Mouse (Mus musculus) forebrain, embryonic 14.5 days (tissue): ENCODE results near the gene Gm11213. TPM values are rescaled to one million over a fixed set of nuclear protein-coding genes. Genes with fewer than 3 reads are reported as not detected.

Source experiments
- ATAC-seq: fragments of 200-750 bp; cut with Nextera tagmentation; 2 replicates; pipeline ENCODE4 v1.8.0; 2017; ENCODE audit warnings: mild to moderate bottlenecking, moderate library complexity
- DNase-seq: peaks from one replicate; pipeline ENCODE4 v3.0.0-alpha.2; 2015; ENCODE audit warnings: low spot score
- H3K27ac ChIP-seq: fragments of 300-500 bp; sonication (generic); 2 replicates; pipeline ENCODE4 v1.5.1; 2014; ENCODE audit warnings: low read depth, mild to moderate bottlenecking, control low read depth, low read length, moderate library complexity
- H3K27me3 ChIP-seq: fragments of 300-500 bp; sonication (generic); replicated peaks from 2 replicates; pipeline ENCODE4 v1.6.1; 2014; ENCODE audit warnings: low read length, control low read depth, mixed read lengths; ENCODE audit not compliant: control insufficient read depth, insufficient read depth
- H3K36me3 ChIP-seq: fragments of 300-500 bp; sonication (generic); 2 replicates; pipeline ENCODE4 v1.6.1; 2014; ENCODE audit warnings: low read length, control low read depth; ENCODE audit not compliant: control insufficient read depth, insufficient read depth
- H3K4me1 ChIP-seq: fragments of 300-500 bp; sonication (generic); 2 replicates; pipeline ENCODE4 v1.6.1; 2014; ENCODE audit warnings: antibody characterized with exemption, low read length, control low read depth; ENCODE audit not compliant: control insufficient read depth, insufficient read depth
- H3K4me2 ChIP-seq: fragments of 300-500 bp; sonication (generic); 2 replicates; pipeline ENCODE4 v1.6.1; 2014; ENCODE audit warnings: mild to moderate bottlenecking, control low read depth, low read length
- H3K4me3 ChIP-seq: fragments of 300-500 bp; sonication (generic); 2 replicates; pipeline ENCODE4 v1.5.1; 2014; ENCODE audit warnings: low read depth, low read length, control low read depth
- H3K9ac ChIP-seq: fragments of 300-500 bp; sonication (generic); 2 replicates; pipeline ENCODE4 v1.6.1; 2014; ENCODE audit warnings: mild to moderate bottlenecking, low read length, control low read depth, moderate library complexity
- H3K9me3 ChIP-seq: fragments of 300-500 bp; sonication (generic); replicated peaks from 2 replicates; pipeline ENCODE4 v1.6.1; 2016; ENCODE audit warnings: low read length, control low read depth, mixed read lengths; ENCODE audit not compliant: control insufficient read depth
- WGBS: fragments of 180-500 bp; shearing (Covaris S2); extraction: QIAGEN DNeasy Blood & Tissue Kit; methylation state at CpG from one replicate; pipeline ENCODE4 v1.1.7; 2014; 5-methylcytosine and 5-hydroxymethylcytosine counted together
- polyA plus RNA-seq: library from polyadenylated mRNA; unstranded; fragments of >200 nt; fragmentation: Nextera tagmentation; extraction: Ambion mirVana; gene quantifications from 2 replicates; pipeline ENCODE4 v1.2.1, GENCODE M21; 2014

Gm11213 gene
- polyA plus RNA-seq, 1 experiment from 2014 or later = not detected

DNA sequence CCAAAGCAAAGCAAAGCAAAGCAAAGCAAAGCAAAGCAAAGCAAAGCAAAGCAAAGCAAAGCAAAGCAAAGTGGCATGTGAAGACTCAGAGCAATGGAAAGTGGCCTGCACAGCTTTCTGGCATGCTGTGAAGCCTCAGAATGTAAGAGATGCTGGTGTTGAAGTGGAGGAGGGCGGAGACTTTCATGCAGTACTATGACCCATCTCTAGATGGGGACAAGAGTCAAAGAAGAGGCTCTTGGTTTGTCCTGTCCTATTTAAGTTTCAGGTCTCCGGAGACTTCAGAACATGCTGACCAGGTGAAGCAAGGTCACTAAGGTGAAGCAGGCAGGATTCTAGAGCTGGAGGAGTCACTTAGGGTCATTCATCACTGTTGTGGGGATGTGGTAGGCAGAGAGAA lies 16.8 kb upstream of the Gm11213 start:
- 79% methylated on average over 2 of the region's 2 CpGs for WGBS
- Histone ChIP-seq H3K36me3 (no peaks in the 10 kb centered on the region), H3K4me3 (no peak overlapping the region), H3K27me3 (no peaks in the 10 kb centered on the region), H3K4me2 (no peak overlapping the region), H3K9me3 (no peaks in the 10 kb centered on the region), H3K9ac (no peak overlapping the region), H3K27ac (no peak overlapping the region), H3K4me1 (no peaks in the 10 kb centered on the region)
- DNase-seq (no peak), ATAC-seq (no peak)

DNA sequence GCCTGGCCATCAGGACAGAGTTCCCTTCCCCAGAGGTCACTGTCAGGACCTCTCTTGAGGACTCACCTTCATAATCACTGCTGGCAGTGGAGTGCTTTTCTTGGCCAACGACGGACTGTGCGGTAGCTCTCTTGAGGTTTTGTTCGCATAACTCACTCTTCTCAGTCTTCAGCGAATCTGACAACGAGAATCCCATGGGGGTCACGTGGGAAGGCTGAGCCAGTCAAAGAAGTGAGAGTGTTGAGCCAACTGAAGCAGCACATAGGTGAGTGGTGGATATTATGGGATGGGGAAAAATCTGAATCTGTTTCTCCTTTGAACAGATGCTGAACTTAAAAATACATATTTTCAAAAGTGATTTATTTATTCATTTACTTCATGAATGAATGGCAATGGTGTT lies 3.3 kb upstream of the Gm11213 start:
- no peak overlapping the region for H3K27ac ChIP-seq
- no peak for ATAC-seq
- H3K36me3 ChIP-seq = no peaks in the 10 kb centered on the region
- 84% methylated on average over 7 of the region's 7 CpGs for WGBS
- no peaks in the 10 kb centered on the region for H3K27me3 ChIP-seq
- H3K4me3 ChIP-seq = no peak overlapping the region
- DNase-seq = no peak
- no peaks in the 10 kb centered on the region for H3K9me3 ChIP-seq
- H3K4me2 ChIP-seq = no peak overlapping the region
- no peaks in the 10 kb centered on the region for H3K4me1 ChIP-seq
- no peak overlapping the region for H3K9ac ChIP-seq

DNA sequence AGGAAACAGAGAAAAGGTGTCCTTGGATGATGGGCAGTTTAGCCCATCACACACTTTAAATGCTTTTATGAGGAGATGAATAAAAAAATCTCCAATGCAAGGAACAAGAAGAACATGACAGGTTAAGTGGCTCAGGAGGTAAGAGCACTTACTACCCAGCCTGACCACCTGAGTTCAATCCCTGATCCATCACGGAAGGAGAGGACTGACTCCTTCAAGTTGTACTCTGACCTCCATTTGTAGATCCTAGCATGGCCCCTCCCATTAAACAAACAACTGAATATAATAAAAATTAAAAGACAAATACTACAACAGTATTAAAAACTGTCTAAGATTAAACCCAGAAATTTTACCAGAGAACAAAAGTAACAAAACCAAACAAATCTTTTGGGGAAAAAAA lies 907 bp upstream of the Gm11213 start:
- Histone ChIP-seq H3K4me2 (no peak overlapping the region), H3K27me3 (no peaks in the 10 kb centered on the region), H3K4me1 (no peaks in the 10 kb centered on the region), H3K9ac (no peak overlapping the region), H3K9me3 (no peaks in the 10 kb centered on the region), H3K27ac (no peak overlapping the region), H3K36me3 (no peaks in the 10 kb centered on the region), H3K4me3 (no peak overlapping the region)
- ATAC-seq = no peak
- no peak for DNase-seq
- 88% methylated on average over 1 of the region's 1 CpGs for WGBS

DNA sequence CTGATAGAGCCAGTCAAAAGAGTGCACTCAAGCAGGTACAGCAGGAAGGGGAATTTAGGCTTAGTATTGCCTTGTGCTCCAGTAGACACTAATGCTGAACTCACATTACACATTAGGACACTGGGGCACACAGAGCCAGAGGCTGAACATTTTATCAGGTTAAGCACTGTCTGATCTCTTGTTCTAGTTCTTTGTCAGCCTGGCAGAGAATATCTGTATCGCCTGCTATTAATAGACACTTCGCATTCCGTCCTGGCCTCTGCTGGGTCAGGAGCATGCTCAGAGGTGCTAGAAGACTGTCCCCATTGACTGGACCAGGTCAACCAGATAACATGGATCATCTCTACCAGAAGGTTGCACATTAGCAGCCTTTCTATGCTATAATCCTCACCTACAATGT lies 484 bp upstream of the Gm11213 start:
- DNase-seq (no peak), ATAC-seq (no peak)
- WGBS = 94% methylated on average over 3 of the region's 3 CpGs
- H3K27ac ChIP-seq = no peak overlapping the region
- H3K4me1 ChIP-seq = no peaks in the 10 kb centered on the region
- no peak overlapping the region for H3K4me3 ChIP-seq
- H3K9me3 ChIP-seq = no peaks in the 10 kb centered on the region
- no peaks in the 10 kb centered on the region for H3K27me3 ChIP-seq
- H3K36me3 ChIP-seq = no peaks in the 10 kb centered on the region
- no peak overlapping the region for H3K4me2 ChIP-seq
- H3K9ac ChIP-seq = no peak overlapping the region

DNA sequence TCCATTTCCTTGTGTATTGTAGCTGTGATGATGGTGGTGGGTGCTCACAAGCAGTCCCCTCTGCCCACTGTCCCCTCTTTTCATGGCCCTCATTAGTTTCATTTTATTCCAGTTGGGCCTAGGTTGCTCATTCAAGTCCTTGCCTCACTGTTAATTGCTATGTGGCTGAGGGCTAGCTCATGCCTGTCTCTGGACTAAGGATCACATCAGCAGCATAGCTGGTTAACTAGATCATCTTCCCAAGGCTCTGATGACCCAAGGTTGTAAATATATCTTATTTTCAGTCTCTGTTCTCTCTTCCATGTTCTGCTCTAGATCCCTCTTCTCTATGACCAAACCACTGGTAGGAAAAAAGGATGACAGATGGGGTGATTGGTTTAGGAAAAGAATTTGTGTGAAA lies 3.8 kb downstream of the Gm11213 start:
- Histone ChIP-seq H3K36me3 (no peaks in the 10 kb centered on the region), H3K9ac (no peak overlapping the region), H3K27ac (no peak overlapping the region), H3K4me1 (no peaks in the 10 kb centered on the region), H3K27me3 (no peaks in the 10 kb centered on the region), H3K4me2 (no peak overlapping the region), H3K9me3 (no peaks in the 10 kb centered on the region), H3K4me3 (no peak overlapping the region)
- ATAC-seq (no peak), DNase-seq (no peak)

DNA sequence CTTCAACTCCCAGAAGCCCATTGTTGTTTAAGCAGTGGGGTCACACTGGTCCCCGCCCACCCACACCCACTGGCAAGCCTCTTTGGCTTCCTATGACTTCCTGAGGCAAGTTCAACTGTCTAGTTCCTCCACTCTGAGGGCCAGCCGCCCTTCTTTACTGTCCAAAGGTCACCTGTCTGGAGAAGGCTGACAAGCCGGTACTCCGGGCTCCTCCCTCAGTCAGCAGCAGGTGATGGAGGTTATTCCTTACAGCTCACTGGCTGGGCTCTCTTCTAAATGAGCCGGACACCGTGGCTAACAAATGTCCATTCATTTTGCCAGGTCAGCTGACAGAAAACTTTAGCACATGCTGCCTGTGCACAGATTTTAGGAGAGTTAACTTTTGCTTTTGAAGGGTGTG lies 4.3 kb downstream of the Gm11213 start:
- Histone ChIP-seq H3K4me1 (no peaks in the 10 kb centered on the region), H3K9ac (no peak overlapping the region), H3K4me2 (no peak overlapping the region), H3K27me3 (no peaks in the 10 kb centered on the region), H3K27ac (no peak overlapping the region), H3K36me3 (no peaks in the 10 kb centered on the region), H3K9me3 (no peaks in the 10 kb centered on the region), H3K4me3 (no peak overlapping the region)
- WGBS = 85% methylated on average over 6 of the region's 6 CpGs
- ATAC-seq (no peak), DNase-seq (no peak)

DNA sequence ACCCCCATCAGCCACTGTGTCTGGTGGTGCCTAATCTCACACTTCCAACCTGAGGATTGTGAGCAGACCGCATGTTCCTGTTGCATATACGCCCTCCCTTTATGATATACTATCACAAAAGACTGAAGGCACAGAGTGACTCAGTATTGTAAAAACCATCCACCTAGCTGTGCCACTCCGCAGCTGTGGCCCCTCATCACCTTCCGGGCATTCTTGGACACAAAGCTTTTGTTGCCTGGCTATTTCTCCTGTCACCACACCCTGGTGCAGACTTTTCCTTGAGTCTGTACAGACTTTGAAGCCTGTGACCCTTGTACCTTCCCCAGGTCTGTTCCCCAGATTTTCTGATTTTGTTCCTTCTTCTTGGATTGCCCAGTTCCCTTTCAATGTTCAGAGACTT lies 9.1 kb downstream of the Gm11213 start:
- no peak overlapping the region for H3K4me3 ChIP-seq
- ATAC-seq = no peak
- H3K27me3 ChIP-seq = no peaks in the 10 kb centered on the region
- no peak for DNase-seq
- H3K27ac ChIP-seq = no peak overlapping the region
- no peak overlapping the region for H3K9ac ChIP-seq
- 95% methylated on average over 4 of the region's 4 CpGs for WGBS
- H3K9me3 ChIP-seq = no peaks in the 10 kb centered on the region
- no peaks in the 10 kb centered on the region for H3K4me1 ChIP-seq
- no peak overlapping the region for H3K4me2 ChIP-seq
- H3K36me3 ChIP-seq = no peaks in the 10 kb centered on the region

DNA sequence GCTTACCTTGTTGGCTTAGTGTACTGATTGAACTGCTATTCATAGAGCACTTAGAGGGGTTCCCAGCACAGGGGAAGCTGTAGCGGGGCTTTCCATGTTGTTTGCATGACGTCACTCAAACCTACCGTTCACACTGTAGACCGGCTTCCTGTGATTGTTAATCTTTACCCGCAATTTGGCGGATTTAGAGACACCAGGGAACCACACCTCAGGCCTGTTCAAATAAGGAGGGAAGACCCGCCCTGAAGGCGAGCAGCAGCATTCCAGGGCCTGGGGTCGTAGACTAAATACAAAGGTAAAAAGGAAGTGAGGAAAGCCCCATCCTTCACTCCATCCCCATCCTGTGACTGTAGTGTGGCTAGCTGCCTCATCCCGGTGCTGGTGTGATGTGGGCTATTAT lies 9.8 kb downstream of the Gm11213 start:
- no peak overlapping the region for H3K9ac ChIP-seq
- H3K27me3 ChIP-seq = no peaks in the 10 kb centered on the region
- H3K4me3 ChIP-seq = no peak overlapping the region
- ATAC-seq = no peak
- no peaks in the 10 kb centered on the region for H3K4me1 ChIP-seq
- H3K9me3 ChIP-seq = no peaks in the 10 kb centered on the region
- no peak for DNase-seq
- WGBS = 84% methylated on average over 10 of the region's 10 CpGs
- no peaks in the 10 kb centered on the region for H3K36me3 ChIP-seq
- no peak overlapping the region for H3K4me2 ChIP-seq
- no peak overlapping the region for H3K27ac ChIP-seq

DNA sequence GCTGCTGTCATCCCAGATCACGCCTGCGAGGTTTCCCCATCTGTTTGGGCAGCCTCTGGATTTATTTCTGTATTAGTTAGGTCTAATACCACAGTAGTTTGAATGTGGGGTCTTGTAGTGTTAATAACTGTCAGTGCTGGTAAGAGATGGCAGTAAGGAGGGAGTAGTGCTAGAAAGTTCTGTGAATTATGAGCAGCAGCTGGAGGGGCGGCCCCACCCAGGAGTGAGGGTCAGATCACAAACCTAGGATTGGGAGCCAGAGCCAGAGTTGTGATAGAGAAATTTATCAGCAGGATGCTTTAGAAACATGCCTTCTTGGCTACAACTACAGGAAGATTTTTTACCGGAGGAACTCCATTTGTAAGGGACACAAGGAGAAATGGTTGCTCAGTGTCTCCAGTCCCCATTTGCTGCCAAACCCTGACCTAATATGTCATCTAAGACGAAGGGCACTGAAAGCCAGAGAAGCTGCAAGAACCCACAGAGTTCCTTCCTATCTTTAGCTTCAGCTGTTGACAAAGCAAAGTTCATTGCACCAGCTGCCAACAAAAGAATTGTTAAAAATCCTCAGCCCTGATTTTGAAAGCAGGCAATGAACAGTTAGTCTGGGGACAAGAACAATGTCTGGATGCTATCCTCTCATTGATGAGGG lies 10.5 kb downstream of the Gm11213 start:
- no peak overlapping the region for H3K9ac ChIP-seq
- no peaks in the 10 kb centered on the region for H3K4me1 ChIP-seq
- no peak overlapping the region for H3K4me3 ChIP-seq
- no peak overlapping the region for H3K27ac ChIP-seq
- H3K9me3 ChIP-seq = no peaks in the 10 kb centered on the region
- H3K36me3 ChIP-seq = no peaks in the 10 kb centered on the region
- H3K27me3 ChIP-seq = no peaks in the 10 kb centered on the region
- DNase-seq (no peak), ATAC-seq (no peak)
- WGBS = 82% methylated on average over 5 of the region's 5 CpGs
- no peak overlapping the region for H3K4me2 ChIP-seq
